Mouse (Mus musculus): ENCODE data around the gene D5Ertd579e. TPM values are rescaled to one million over a fixed set of nuclear protein-coding genes. Genes with fewer than 3 reads are reported as not detected.

Gene D5Ertd579e
- polyA plus RNA-seq, 1 experiment = 28.6 TPM

- 39% methylated on average over 1 of the region's 1 CpGs for WGBS
- Histone ChIP-seq H3K4me3 (replicated peaks; ENCODE audit: control insufficient read depth, low read depth, low read length) (no peak overlapping the region), H3K4me1 (ENCODE audit: control insufficient read depth, insufficient read depth, low read length) (no peaks in the 10 kb centered on the region; the same call in 1 of the 2 replicates), H3K27ac (ENCODE audit: control insufficient read depth, insufficient read depth, low read depth, low read length, poor library complexity) (no peak overlapping the region)
- TF ChIP-seq CTCF (IDR thresholded peaks at IDR 0.05; ENCODE audit: control insufficient read depth, insufficient read depth, low read length) (no peak), POLR2A (IDR thresholded peaks at IDR 0.05; ENCODE audit: borderline replicate concordance, control insufficient read depth, low read depth, low read length) (no peak)
Measured at GRCm38 (mm10) chr5:36691423-36691822, 4.4 kb downstream of the D5Ertd579e start.

- Histone ChIP-seq H3K27ac (ENCODE audit: control insufficient read depth, insufficient read depth, low read depth, low read length, poor library complexity) (no peak overlapping the region), H3K4me1 (ENCODE audit: control insufficient read depth, insufficient read depth, low read length) (no peaks in the 10 kb centered on the region; the same call in 1 of the 2 replicates), H3K4me3 (replicated peaks; ENCODE audit: control insufficient read depth, low read depth, low read length) (no peak overlapping the region)
- WGBS = 78% methylated on average over 4 of the region's 4 CpGs
- TF ChIP-seq CTCF (IDR thresholded peaks at IDR 0.05; ENCODE audit: control insufficient read depth, insufficient read depth, low read length) = no peak
- no peak for TF ChIP-seq POLR2A (IDR thresholded peaks at IDR 0.05; ENCODE audit: borderline replicate concordance, control insufficient read depth, low read depth, low read length)
Measured at GRCm38 (mm10) chr5:36685170-36685569, 10.7 kb downstream of the D5Ertd579e start.

- no peaks in the 10 kb centered on the region; the same call in 1 of the 2 replicates for H3K4me1 ChIP-seq (ENCODE audit: control insufficient read depth, insufficient read depth, low read length)
- 88% methylated on average over 1 of the region's 1 CpGs for WGBS
Measured at GRCm38 (mm10) chr5:36683586-36683985, 12.2 kb downstream of the D5Ertd579e start.

GRCm38 (mm10) chr5:36681219-36681618 lies 14.6 kb downstream of the D5Ertd579e start:
- H3K4me3 ChIP-seq (replicated peaks; ENCODE audit: control insufficient read depth, low read depth, low read length) = no peak overlapping the region
- TF ChIP-seq CTCF (IDR thresholded peaks at IDR 0.05; ENCODE audit: control insufficient read depth, insufficient read depth, low read length) (no peak), POLR2A (IDR thresholded peaks at IDR 0.05; ENCODE audit: borderline replicate concordance, control insufficient read depth, low read depth, low read length) (no peak)
- H3K4me1 ChIP-seq (ENCODE audit: control insufficient read depth, insufficient read depth, low read length) = no peaks in the 10 kb centered on the region; the same call in 1 of the 2 replicates
- H3K27ac ChIP-seq (ENCODE audit: control insufficient read depth, insufficient read depth, low read depth, low read length, poor library complexity) = no peak overlapping the region

More at GRCm38 (mm10) chr5:36683586-36683985, 12.2 kb downstream of the D5Ertd579e start:
- no peak overlapping the region for H3K4me3 ChIP-seq (replicated peaks; ENCODE audit: control insufficient read depth, low read depth, low read length)
- TF ChIP-seq CTCF (IDR thresholded peaks at IDR 0.05; ENCODE audit: control insufficient read depth, insufficient read depth, low read length) (no peak), POLR2A (IDR thresholded peaks at IDR 0.05; ENCODE audit: borderline replicate concordance, control insufficient read depth, low read depth, low read length) (no peak)
- H3K27ac ChIP-seq (ENCODE audit: control insufficient read depth, insufficient read depth, low read depth, low read length, poor library complexity) = no peak overlapping the region

GRCm38 (mm10) chr5:36679918-36680598 lies 15.8 kb downstream of the D5Ertd579e start:
- no peak overlapping the region for H3K27ac ChIP-seq (ENCODE audit: control insufficient read depth, insufficient read depth, low read depth, low read length, poor library complexity)
- WGBS = 79% methylated on average over 4 of the region's 4 CpGs

GRCm38 (mm10) chr5:36678799-36679198 lies 17.0 kb downstream of the D5Ertd579e start:
- Histone ChIP-seq H3K4me1 (ENCODE audit: control insufficient read depth, insufficient read depth, low read length) (no peaks in the 10 kb centered on the region; the same call in 1 of the 2 replicates), H3K27ac (ENCODE audit: control insufficient read depth, insufficient read depth, low read depth, low read length, poor library complexity) (no peak overlapping the region), H3K4me3 (replicated peaks; ENCODE audit: control insufficient read depth, low read depth, low read length) (no peak overlapping the region)
- no peak for TF ChIP-seq CTCF (IDR thresholded peaks at IDR 0.05; ENCODE audit: control insufficient read depth, insufficient read depth, low read length)
- no peak for TF ChIP-seq POLR2A (IDR thresholded peaks at IDR 0.05; ENCODE audit: borderline replicate concordance, control insufficient read depth, low read depth, low read length)
- WGBS = 86% methylated on average over 1 of the region's 1 CpGs

More at GRCm38 (mm10) chr5:36679918-36680598, 15.8 kb downstream of the D5Ertd579e start:
- TF ChIP-seq CTCF (IDR thresholded peaks at IDR 0.05; ENCODE audit: control insufficient read depth, insufficient read depth, low read length) (no peak), POLR2A (IDR thresholded peaks at IDR 0.05; ENCODE audit: borderline replicate concordance, control insufficient read depth, low read depth, low read length) (no peak)
- no peaks in the 10 kb centered on the region; the same call in 1 of the 2 replicates for H3K4me1 ChIP-seq (ENCODE audit: control insufficient read depth, insufficient read depth, low read length)
- no peak overlapping the region for H3K4me3 ChIP-seq (replicated peaks; ENCODE audit: control insufficient read depth, low read depth, low read length)

- no peaks in the 10 kb centered on the region; the same call in 1 of the 2 replicates for H3K4me1 ChIP-seq (ENCODE audit: control insufficient read depth, insufficient read depth, low read length)
- no peak overlapping the region for H3K4me3 ChIP-seq (replicated peaks; ENCODE audit: control insufficient read depth, low read depth, low read length)
- H3K27ac ChIP-seq (ENCODE audit: control insufficient read depth, insufficient read depth, low read depth, low read length, poor library complexity) = no peak overlapping the region
- 75% methylated on average over 5 of the region's 5 CpGs for WGBS
- TF ChIP-seq POLR2A (IDR thresholded peaks at IDR 0.05; ENCODE audit: borderline replicate concordance, control insufficient read depth, low read depth, low read length) (no peak), CTCF (IDR thresholded peaks at IDR 0.05; ENCODE audit: control insufficient read depth, insufficient read depth, low read length) (no peak)
Measured at GRCm38 (mm10) chr5:36677907-36678306, 17.9 kb downstream of the D5Ertd579e start.

- H3K27ac ChIP-seq (ENCODE audit: control insufficient read depth, insufficient read depth, low read depth, low read length, poor library complexity) = no peak overlapping the region
- TF ChIP-seq CTCF (IDR thresholded peaks at IDR 0.05; ENCODE audit: control insufficient read depth, insufficient read depth, low read length) (no peak), POLR2A (IDR thresholded peaks at IDR 0.05; ENCODE audit: borderline replicate concordance, control insufficient read depth, low read depth, low read length) (no peak)
- H3K4me3 ChIP-seq (replicated peaks; ENCODE audit: control insufficient read depth, low read depth, low read length) = no peak overlapping the region
- 24% methylated on average over 1 of the region's 1 CpGs for WGBS
- H3K4me1 ChIP-seq (ENCODE audit: control insufficient read depth, insufficient read depth, low read length) = no peaks in the 10 kb centered on the region
Measured at GRCm38 (mm10) chr5:36675466-36675865, 20.4 kb downstream of the D5Ertd579e start.

All from bone marrow, adult 2 months (tissue).